Comparison of ENCODE assay signal across 9 mouse cellular contexts in the genomic region with DNA sequence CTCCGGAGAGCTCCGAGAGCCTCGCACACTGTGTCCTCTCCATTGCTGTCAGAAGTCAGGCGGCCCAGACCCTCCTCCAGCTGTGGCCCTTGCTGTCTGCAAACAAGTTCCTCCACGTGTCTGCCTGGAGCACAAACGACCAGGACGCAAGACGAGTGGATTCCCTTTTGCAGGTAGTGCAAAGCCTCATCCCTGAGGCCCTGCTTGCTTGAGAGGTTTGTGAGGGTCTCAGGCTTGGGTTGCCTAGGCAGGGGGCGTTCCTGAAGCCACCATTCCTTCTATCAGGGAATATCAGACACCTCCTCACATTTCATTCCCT. TPM values are rescaled to one million over a fixed set of nuclear protein-coding genes. Genes with fewer than 3 reads are reported as not detected.
DNase-seq lines count a peak whose midpoint lies in the region; ATAC-seq lines count a peak whose summit lies in the region.
"Had no signal": no experiment of that assay in that cellular context is flagged by ENCODE, and none has a peak within 500 bp of the region (broad histone marks: within the 10 kb centered on the region; RNA-seq: fewer than 3 reads in every experiment).

No protein-coding gene starts in this region.

- H3K36me3 ChIP-seq in heart, embryonic 12.5 days: no peaks in the 10 kb centered on the region
- no peaks in the 10 kb centered on the region for H3K36me3 ChIP-seq in hindbrain, embryonic 11.5 days (ENCODE audit: control insufficient read depth, insufficient read depth, low read length)
- no peaks in the 10 kb centered on the region for H3K36me3 ChIP-seq in midbrain, embryonic 10.5 days

- peak overlapping the region; percentile 75 for H3K4me2 ChIP-seq in heart, embryonic 12.5 days
- H3K4me2 ChIP-seq in hindbrain, embryonic 11.5 days (replicated peaks; ENCODE audit: low read depth, low read length): peak overlapping the region; percentile 64

- H3K9me3 ChIP-seq in heart, embryonic 12.5 days (replicated peaks): no peaks in the 10 kb centered on the region
- no peaks in the 10 kb centered on the region for H3K9me3 ChIP-seq in hindbrain, embryonic 11.5 days (ENCODE audit: control insufficient read depth, low read length)
- H3K9me3 ChIP-seq in midbrain, embryonic 10.5 days (replicated peaks): no peaks in the 10 kb centered on the region

- no peak overlapping the region for H3K9ac ChIP-seq in heart, embryonic 12.5 days
- H3K9ac ChIP-seq in hindbrain, embryonic 11.5 days (ENCODE audit: low read depth, low read length): no peak overlapping the region

- 4% methylated on average over 9 of the region's 9 CpGs for WGBS in heart, embryonic 12.5 days
- 3% methylated on average over 9 of the region's 9 CpGs for WGBS in hindbrain, embryonic 11.5 days
- 2% methylated on average over 9 of the region's 9 CpGs for WGBS in midbrain, embryonic 10.5 days

- peaks cover 8% of the 10 kb centered on the region for H3K4me1 ChIP-seq in heart, embryonic 12.5 days (replicated peaks)
- H3K4me1 ChIP-seq in hindbrain, embryonic 11.5 days (replicated peaks; ENCODE audit: control insufficient read depth, insufficient read depth, low read length): 0 out of 2 replicates have a peak, but pooled peaks cover 5% of the 10 kb centered on the region
- peaks cover 13% of the 10 kb centered on the region for H3K4me1 ChIP-seq in midbrain, embryonic 10.5 days

- no peak for ATAC-seq in heart, embryonic 12.5 days (ENCODE audit: insufficient number of reproducible peaks, low FRiP score)
- ATAC-seq in hindbrain, embryonic 11.5 days (ENCODE audit: low FRiP score): no peak

- no peak for DNase-seq in heart, adult 8-10 months (ENCODE audit: low spot score)
- DNase-seq in ES-CJ7 (ENCODE audit: low read depth, low spot score): peak; percentile 20
- peak; percentile 25 for DNase-seq in hindbrain, embryonic 11.5 days (ENCODE audit: low spot score)
- peak; percentile 19 for DNase-seq in midbrain, embryonic 10.5 days (ENCODE audit: low spot score)
- no peak for DNase-seq in urinary bladder, postnatal 14 days (ENCODE audit: low spot score)
- no peak for DNase-seq in cerebellum, postnatal 14 days
- DNase-seq in layer of hippocampus, adult 9-11 months: no peak

- no peak overlapping the region for H3K27ac ChIP-seq in heart, embryonic 12.5 days (ENCODE audit: poor library complexity, severe bottlenecking)
- H3K27ac ChIP-seq in hindbrain, embryonic 11.5 days (ENCODE audit: low read depth, low read length): no peak overlapping the region
- H3K27ac ChIP-seq in midbrain, embryonic 10.5 days (replicated peaks): no peak overlapping the region
- H3K27ac ChIP-seq: heart, adult 2 months had no signal

- H3K4me3 ChIP-seq in heart, embryonic 12.5 days: peak overlapping the region; percentile 37
- peak overlapping the region; percentile 32 for H3K4me3 ChIP-seq in hindbrain, embryonic 11.5 days (ENCODE audit: low read depth, low read length)
- peak overlapping the region; percentile 51 for H3K4me3 ChIP-seq in midbrain, embryonic 10.5 days
- H3K4me3 ChIP-seq: heart, adult 2 months had no signal

- peaks cover 62% of the 10 kb centered on the region for H3K27me3 ChIP-seq in heart, embryonic 12.5 days (replicated peaks)
- peaks cover 26% of the 10 kb centered on the region for H3K27me3 ChIP-seq in hindbrain, embryonic 11.5 days (ENCODE audit: control insufficient read depth, insufficient read depth, low read length)
- H3K27me3 ChIP-seq in midbrain, embryonic 10.5 days (ENCODE audit: low read depth, poor library complexity, severe bottlenecking): peaks cover 58% of the 10 kb centered on the region

RNA-seq across cellular contexts. Expression of gene Gabrd, which starts 0.3 kb away (rescaled TPM):
- polyA plus RNA-seq in heart, embryonic 12.5 days (2016; fragmentation: Nextera tagmentation; extraction: Ambion mirVana): not detected in 2 replicates
- total RNA-seq in heart, adult 8-10 months (2022): not detected
- polyA plus RNA-seq in hindbrain, embryonic 11.5 days (2014; fragmentation: Nextera tagmentation; extraction: Ambion mirVana): not detected in 2 replicates
- not detected in 2 replicates for polyA plus RNA-seq in midbrain, embryonic 10.5 days (2016; fragmentation: Nextera tagmentation; extraction: Ambion mirVana)
- total RNA-seq: heart, adult 2 months had no signal

RNA-seq across cellular contexts. Expression of gene Cfap74, which starts 10.8 kb away (rescaled TPM):
- polyA plus RNA-seq in heart, embryonic 12.5 days (2016; fragmentation: Nextera tagmentation; extraction: Ambion mirVana): 0.87 and 1.3 TPM in 2 replicates
- total RNA-seq in heart, adult 8-10 months (2022): under 1 TPM; 0.19 to 0.38 (median 0.27) TPM
- polyA plus RNA-seq in hindbrain, embryonic 11.5 days (2014; fragmentation: Nextera tagmentation; extraction: Ambion mirVana): 5.4 and 6.8 TPM in 2 replicates
- 7.8 and 8.9 TPM in 2 replicates for polyA plus RNA-seq in midbrain, embryonic 10.5 days (2016; fragmentation: Nextera tagmentation; extraction: Ambion mirVana)

RNA-seq across cellular contexts. Expression of gene Prkcz, which starts 37.0 kb away (rescaled TPM):
- polyA plus RNA-seq in heart, embryonic 12.5 days (2016; fragmentation: Nextera tagmentation; extraction: Ambion mirVana): 6.9 and 8.3 TPM in 2 replicates
- 1 to 10 TPM; 4.1 to 7.8 (median 5.5) TPM for total RNA-seq in heart, adult 8-10 months (2022)
- polyA plus RNA-seq in hindbrain, embryonic 11.5 days (2014; fragmentation: Nextera tagmentation; extraction: Ambion mirVana): 18.3 and 19.6 TPM in 2 replicates
- 13.6 and 19.8 TPM in 2 replicates for polyA plus RNA-seq in midbrain, embryonic 10.5 days (2016; fragmentation: Nextera tagmentation; extraction: Ambion mirVana)

Comparison
In these comparisons a context has a peak if more than half of its experiments do, and no peak if none do; other contexts are left out.
1. DNase-seq: peak in ES-CJ7 (single experiment), hindbrain, embryonic 11.5 days (single experiment) and midbrain, embryonic 10.5 days (single experiment); none in heart, adult 8-10 months (single experiment), urinary bladder, postnatal 14 days (single experiment), cerebellum, postnatal 14 days (0 of 2) and layer of hippocampus, adult 9-11 months (single experiment).
2. Peak in every context shown above with its lines, with median percentiles within 50 percentile points of each other: H3K4me3 ChIP-seq.